Mouse (Mus musculus): ENCODE measurements around the gene Wipf2. TPM values are rescaled to one million over a fixed set of nuclear protein-coding genes. Genes with fewer than 3 reads are reported as not detected.

The Wipf2 gene
- polyA plus RNA-seq, 2 experiments = 4.7 to 10.5 TPM

GRCm38 (mm10) chr11:98938701-98939083, 75.3 kb downstream of the Wipf2 start:
- DNase-seq (ENCODE audit: low spot score) = no peak
- H3K9ac ChIP-seq (ENCODE audit: low read depth, low read length, severe bottlenecking) = peak overlapping the region; percentile 75
- no peaks in the 10 kb centered on the region for H3K9me3 ChIP-seq (ENCODE audit: control insufficient read depth, low read length)
- peak overlapping the region; percentile 75 for H3K4me3 ChIP-seq (replicated peaks; ENCODE audit: low read length)
- H3K4me1 ChIP-seq (ENCODE audit: control insufficient read depth, insufficient read depth, low read length) = peaks cover 83% of the 10 kb centered on the region
- H3K36me3 ChIP-seq (ENCODE audit: control insufficient read depth, insufficient read depth, low read length) = 0 out of 2 replicates have a peak, but pooled peaks cover 3% of the 10 kb centered on the region
- peak overlapping the region; percentile 88; the same call in 1 of the 2 replicates for H3K27ac ChIP-seq (replicated peaks; ENCODE audit: low read depth, low read length)
- peak overlapping the region; percentile 90 for H3K4me2 ChIP-seq (replicated peaks; ENCODE audit: low read depth, low read length, severe bottlenecking)
- no peak for ATAC-seq (ENCODE audit: low FRiP score, low read depth)
- TF ChIP-seq POLR2A (IDR thresholded peaks at IDR 0.05; ENCODE audit: borderline replicate concordance, extremely low read depth, insufficient read depth, insufficient read length) = no peak
- no peaks in the 10 kb centered on the region for H3K27me3 ChIP-seq (ENCODE audit: control insufficient read depth, insufficient read depth, low read length)
- 31% methylated on average over 7 of the region's 7 CpGs for WGBS

DNA sequence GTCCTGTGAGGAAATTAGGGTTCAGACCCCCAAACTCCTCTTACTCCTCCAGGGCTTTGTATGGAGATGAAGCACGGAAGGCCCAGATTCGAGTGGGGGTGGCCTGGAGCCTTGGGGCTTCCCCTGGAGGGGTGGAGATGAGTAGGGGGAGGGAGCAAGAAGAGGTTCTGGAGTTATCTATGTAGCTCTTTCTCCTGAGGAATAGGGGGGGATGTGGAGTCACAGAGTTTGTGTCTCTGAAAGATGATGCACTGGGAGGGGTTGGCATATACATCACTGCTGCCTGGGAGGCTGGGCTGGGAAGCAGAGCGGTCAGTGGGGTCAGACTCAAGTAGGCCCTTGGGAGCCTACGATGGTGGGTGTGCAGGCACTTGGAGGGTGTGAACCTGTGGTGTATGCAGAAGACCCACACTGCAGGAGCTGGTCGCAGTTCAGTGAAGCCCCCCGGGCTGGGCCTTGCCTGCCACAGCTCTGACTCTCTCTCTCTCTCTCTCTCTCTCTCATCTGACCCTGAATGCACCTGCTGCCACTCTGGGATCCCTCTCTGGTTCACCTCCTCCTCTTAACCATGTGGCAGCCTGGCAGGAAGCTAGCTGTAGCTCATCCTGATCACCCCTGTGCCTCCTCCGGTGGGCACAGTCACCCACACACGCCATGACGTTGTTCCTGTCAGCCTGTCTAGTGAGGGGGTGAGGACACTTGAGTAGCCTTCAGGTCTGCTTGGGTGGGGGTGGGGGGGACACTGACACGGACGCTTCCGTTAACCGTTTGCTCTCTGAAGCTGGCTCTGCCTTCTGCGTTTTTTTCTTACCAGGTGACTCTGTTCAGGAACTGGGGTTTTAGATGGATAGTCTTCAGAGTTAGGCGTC, 75.9 kb downstream of the Wipf2 start:
- H3K36me3 ChIP-seq (ENCODE audit: control insufficient read depth, insufficient read depth, low read length) = 0 out of 2 replicates have a peak, but pooled peaks cover 3% of the 10 kb centered on the region
- peak overlapping the region; percentile 86; the same call in 1 of the 2 replicates for H3K27ac ChIP-seq (replicated peaks; ENCODE audit: low read depth, low read length)

GRCm38 (mm10) chr11:98939953-98940641, 76.7 kb downstream of the Wipf2 start:
- peak overlapping the region; percentile 75 for H3K4me3 ChIP-seq (replicated peaks; ENCODE audit: low read length)
- H3K9ac ChIP-seq (ENCODE audit: low read depth, low read length, severe bottlenecking) = peak overlapping the region; percentile 34; the same call in 1 of the 2 replicates
- peak overlapping the region; percentile 90 for H3K4me2 ChIP-seq (replicated peaks; ENCODE audit: low read depth, low read length, severe bottlenecking)
- H3K36me3 ChIP-seq (ENCODE audit: control insufficient read depth, insufficient read depth, low read length) = 0 out of 2 replicates have a peak, but pooled peaks cover 3% of the 10 kb centered on the region
- H3K27ac ChIP-seq (replicated peaks; ENCODE audit: low read depth, low read length) = peak overlapping the region; percentile 86
- DNase-seq (ENCODE audit: low spot score) (no peak), ATAC-seq (ENCODE audit: low FRiP score, low read depth) (no peak)
- WGBS = 41% methylated on average over 11 of the region's 11 CpGs
- H3K9me3 ChIP-seq (ENCODE audit: control insufficient read depth, low read length) = no peaks in the 10 kb centered on the region
- H3K27me3 ChIP-seq (ENCODE audit: control insufficient read depth, insufficient read depth, low read length) = no peaks in the 10 kb centered on the region
- no peak for TF ChIP-seq POLR2A (IDR thresholded peaks at IDR 0.05; ENCODE audit: borderline replicate concordance, extremely low read depth, insufficient read depth, insufficient read length)
- peaks cover 86% of the 10 kb centered on the region for H3K4me1 ChIP-seq (ENCODE audit: control insufficient read depth, insufficient read depth, low read length)

More for the DNA sequence above, 75.9 kb downstream of the Wipf2 start:
- Histone ChIP-seq H3K4me1 (ENCODE audit: control insufficient read depth, insufficient read depth, low read length) (peaks cover 83% of the 10 kb centered on the region), H3K4me3 (replicated peaks; ENCODE audit: low read length) (peak overlapping the region; percentile 75), H3K9me3 (ENCODE audit: control insufficient read depth, low read length) (no peaks in the 10 kb centered on the region), H3K4me2 (replicated peaks; ENCODE audit: low read depth, low read length, severe bottlenecking) (peak overlapping the region; percentile 90), H3K9ac (ENCODE audit: low read depth, low read length, severe bottlenecking) (peak overlapping the region; percentile 75), H3K27me3 (ENCODE audit: control insufficient read depth, insufficient read depth, low read length) (no peaks in the 10 kb centered on the region)
- ATAC-seq (ENCODE audit: low FRiP score, low read depth) (no peak), DNase-seq (ENCODE audit: low spot score) (no peak)
- no peak for TF ChIP-seq POLR2A (IDR thresholded peaks at IDR 0.05; ENCODE audit: borderline replicate concordance, extremely low read depth, insufficient read depth, insufficient read length)
- WGBS = 43% methylated on average over 15 of the region's 15 CpGs

GRCm38 (mm10) chr11:98940776-98941175, 77.3 kb downstream of the Wipf2 start:
- H3K4me1 ChIP-seq (ENCODE audit: control insufficient read depth, insufficient read depth, low read length) = peaks cover 86% of the 10 kb centered on the region
- H3K27me3 ChIP-seq (ENCODE audit: control insufficient read depth, insufficient read depth, low read length) = no peaks in the 10 kb centered on the region
- H3K27ac ChIP-seq (replicated peaks; ENCODE audit: low read depth, low read length) = peak overlapping the region; percentile 86
- no peak for TF ChIP-seq POLR2A (IDR thresholded peaks at IDR 0.05; ENCODE audit: borderline replicate concordance, extremely low read depth, insufficient read depth, insufficient read length)
- peak overlapping the region; percentile 34; the same call in 1 of the 2 replicates for H3K9ac ChIP-seq (ENCODE audit: low read depth, low read length, severe bottlenecking)
- H3K36me3 ChIP-seq (ENCODE audit: control insufficient read depth, insufficient read depth, low read length) = no peaks in the 10 kb centered on the region
- ATAC-seq (ENCODE audit: low FRiP score, low read depth) = no peak
- no peaks in the 10 kb centered on the region for H3K9me3 ChIP-seq (ENCODE audit: control insufficient read depth, low read length)
- peak overlapping the region; percentile 90 for H3K4me2 ChIP-seq (replicated peaks; ENCODE audit: low read depth, low read length, severe bottlenecking)
- H3K4me3 ChIP-seq (replicated peaks; ENCODE audit: low read length) = peak overlapping the region; percentile 75
- 24% methylated on average over 3 of the region's 3 CpGs for WGBS
- no peak for DNase-seq (ENCODE audit: low spot score)

GRCm38 (mm10) chr11:98941341-98941825, 77.9 kb downstream of the Wipf2 start:
- peaks cover 3% of the 10 kb centered on the region; the same call in 1 of the 2 replicates for H3K36me3 ChIP-seq (ENCODE audit: control insufficient read depth, insufficient read depth, low read length)
- H3K27me3 ChIP-seq (ENCODE audit: control insufficient read depth, insufficient read depth, low read length) = no peaks in the 10 kb centered on the region
- H3K4me3 ChIP-seq (replicated peaks; ENCODE audit: low read length) = peak overlapping the region; percentile 75
- H3K4me1 ChIP-seq (ENCODE audit: control insufficient read depth, insufficient read depth, low read length) = peaks cover 86% of the 10 kb centered on the region
- peak overlapping the region; percentile 86 for H3K27ac ChIP-seq (replicated peaks; ENCODE audit: low read depth, low read length)
- H3K9me3 ChIP-seq (ENCODE audit: control insufficient read depth, low read length) = no peaks in the 10 kb centered on the region
- WGBS = 2% methylated on average over 12 of the region's 12 CpGs
- ATAC-seq (ENCODE audit: low FRiP score, low read depth) (no peak), DNase-seq (ENCODE audit: low spot score) (no peak)
- TF ChIP-seq POLR2A (IDR thresholded peaks at IDR 0.05; ENCODE audit: borderline replicate concordance, extremely low read depth, insufficient read depth, insufficient read length) = no peak
- peak overlapping the region; percentile 34 for H3K9ac ChIP-seq (ENCODE audit: low read depth, low read length, severe bottlenecking)
- H3K4me2 ChIP-seq (replicated peaks; ENCODE audit: low read depth, low read length, severe bottlenecking) = peak overlapping the region; percentile 90

All from limb, embryonic 14.5 days (tissue).